Mouse (Mus musculus): ENCODE data around the gene Camk2b.

GRCm38 (mm10) chr11:6108296-6108695, 42.1 kb upstream of the Camk2b start:
- TF ChIP-seq POLR2A (IDR thresholded peaks at IDR 0.05; ENCODE audit: insufficient read depth, low read depth, low read length), result no peak
- TF ChIP-seq CTCF (IDR thresholded peaks at IDR 0.05; ENCODE audit: insufficient read depth, low read depth, low read length), result no peak
